Mouse (Mus musculus): ENCODE measurements around the gene Tns1.

GRCm38 (mm10) chr1:74121821-74122576 lies 2.2 kb downstream of the Tns1 start:
- TF ChIP-seq CTCF (IDR thresholded peaks at IDR 0.05; ENCODE audit: low read depth, low read length) = no peak
- no peak for TF ChIP-seq POLR2A (IDR thresholded peaks at IDR 0.05; ENCODE audit: borderline replicate concordance, low read depth, low read length)

Measured in bone marrow macrophage, adult 2 months (primary cell).